Mouse (Mus musculus): ENCODE data around the gene Nhej1.

DNA sequence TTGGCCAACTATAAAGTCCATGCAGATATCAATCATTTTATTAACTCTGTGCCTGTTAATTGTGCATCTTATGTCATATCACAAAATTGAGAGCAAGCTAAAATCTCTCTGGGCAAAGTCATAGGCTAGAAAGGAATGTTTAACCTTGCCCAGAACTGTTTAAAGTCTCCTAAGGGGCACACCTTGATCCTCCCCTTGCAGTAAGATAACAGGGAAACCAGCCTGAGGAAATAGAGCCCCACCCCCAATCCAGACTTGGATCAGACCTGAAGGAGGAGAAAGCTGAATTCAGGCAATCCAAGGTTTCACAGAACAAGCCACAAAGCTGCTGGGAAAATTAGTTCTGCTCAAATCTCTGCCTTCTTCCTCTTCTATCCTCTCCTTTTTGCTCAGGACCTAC, 114.2 kb downstream of the Nhej1 start:
- TF ChIP-seq GATA2 (IDR thresholded peaks at IDR 0.05; ENCODE audit: borderline replicate concordance, low read depth, low read length), result no peak
- TF ChIP-seq POLR2AphosphoS5 (IDR thresholded peaks at IDR 0.05; ENCODE audit: insufficient replicate concordance, low read depth, low read length), result no peak
- no peak for TF ChIP-seq GATA1 (IDR thresholded peaks at IDR 0.05; ENCODE audit: borderline replicate concordance, low read length)
- no peak for TF ChIP-seq CTCF (IDR thresholded peaks at IDR 0.05; ENCODE audit: low read depth, low read length)
- no peak for TF ChIP-seq TAL1 (conservative IDR thresholded peaks at IDR 0.05; ENCODE audit: low read depth, low read length)

Measured in G1E (cell line).